Mouse (Mus musculus): ENCODE data around the gene Defb15.
"Not testable (repeated sequence)": the region's sequence is repeated elsewhere in the genome, so short reads cannot be mapped to it uniquely, and the experiment has no call there.

Defb15 gene

GRCm38 (mm10) chr8:21932610-21933009 is at the start of gene Defb15:
Defb15 (minus strand) TSS chr8:21932710.
- TF ChIP-seq GATA4 (IDR thresholded peaks at IDR 0.05; ENCODE audit: insufficient replicate concordance, low read length) = no peak

- no peak for TF ChIP-seq GATA4 (IDR thresholded peaks at IDR 0.05; ENCODE audit: insufficient replicate concordance, low read length)
These were observed 49.3 kb upstream of the Defb15 start for GRCm38 (mm10) chr8:21981664-21982337.

GRCm38 (mm10) chr8:21978193-21978592 is 45.7 kb upstream of the Defb15 start:
- TF ChIP-seq GATA4 (IDR thresholded peaks at IDR 0.05; ENCODE audit: insufficient replicate concordance, low read length) = no peak

- no peak for TF ChIP-seq GATA4 (IDR thresholded peaks at IDR 0.05; ENCODE audit: insufficient replicate concordance, low read length)
These were observed 37.0 kb upstream of the Defb15 start, which contains the start of gene Ccdc70 for GRCm38 (mm10) chr8:21969475-21969874. Ccdc70 (plus strand) TSS chr8:21969775.

- no peak for TF ChIP-seq GATA4 (IDR thresholded peaks at IDR 0.05; ENCODE audit: insufficient replicate concordance, low read length)
These were observed 34.1 kb upstream of the Defb15 start for GRCm38 (mm10) chr8:21966646-21967045.

- TF ChIP-seq GATA4 (IDR thresholded peaks at IDR 0.05; ENCODE audit: insufficient replicate concordance, low read length) = no peak
These were observed 25.9 kb upstream of the Defb15 start, which contains the start of gene Fam90a1a for GRCm38 (mm10) chr8:21958414-21958813. Fam90a1a (plus strand) TSS chr8:21958714.

- TF ChIP-seq GATA4 (IDR thresholded peaks at IDR 0.05; ENCODE audit: insufficient replicate concordance, low read length) = no peak
These were observed 23.8 kb upstream of the Defb15 start for GRCm38 (mm10) chr8:21956336-21956735.

- no peak for TF ChIP-seq GATA4 (IDR thresholded peaks at IDR 0.05; ENCODE audit: insufficient replicate concordance, low read length)
These were observed 22.8 kb upstream of the Defb15 start for GRCm38 (mm10) chr8:21955321-21955720.

GRCm38 (mm10) chr8:21947311-21948017 is 15.0 kb upstream of the Defb15 start:
- no peak for TF ChIP-seq GATA4 (IDR thresholded peaks at IDR 0.05; ENCODE audit: insufficient replicate concordance, low read length)

- TF ChIP-seq GATA4 (IDR thresholded peaks at IDR 0.05; ENCODE audit: insufficient replicate concordance, low read length) = no peak
These were observed 14.0 kb upstream of the Defb15 start, which contains the start of gene Defb13 for GRCm38 (mm10) chr8:21946462-21946861. Defb13 (plus strand) TSS chr8:21946762.

- TF ChIP-seq GATA4 (IDR thresholded peaks at IDR 0.05; ENCODE audit: insufficient replicate concordance, low read length) = not testable (repeated sequence)
These were observed 5.5 kb upstream of the Defb15 start, which contains the start of gene Defb35 for GRCm38 (mm10) chr8:21938052-21938451. Defb35 (plus strand) TSS chr8:21938352.

GRCm38 (mm10) chr8:21915625-21916024 is 16.9 kb downstream of the Defb15 start:
- TF ChIP-seq GATA4 (IDR thresholded peaks at IDR 0.05; ENCODE audit: insufficient replicate concordance, low read length) = no peak

- TF ChIP-seq GATA4 (IDR thresholded peaks at IDR 0.05; ENCODE audit: insufficient replicate concordance, low read length) = no peak
These were observed 20.0 kb downstream of the Defb15 start for GRCm38 (mm10) chr8:21912554-21912953.

- no peak for TF ChIP-seq GATA4 (IDR thresholded peaks at IDR 0.05; ENCODE audit: insufficient replicate concordance, low read length)
These were observed 20.6 kb downstream of the Defb15 start for GRCm38 (mm10) chr8:21911931-21912330.

GRCm38 (mm10) chr8:21906290-21906689 is 26.2 kb downstream of the Defb15 start, which contains the start of gene Defb11:
Defb11 (minus strand) TSS chr8:21906412.
- TF ChIP-seq GATA4 (IDR thresholded peaks at IDR 0.05; ENCODE audit: insufficient replicate concordance, low read length) = not testable (repeated sequence)

- not testable (repeated sequence) for TF ChIP-seq GATA4 (IDR thresholded peaks at IDR 0.05; ENCODE audit: insufficient replicate concordance, low read length)
These were observed 47.2 kb downstream of the Defb15 start, which contains the start of gene Defb9 for GRCm38 (mm10) chr8:21885321-21885720. Defb9 (minus strand) TSS chr8:21885421.
